Mouse (Mus musculus) G1E-ER4 (cell line): ENCODE results near the gene Doxl2. TPM values are rescaled to one million over a fixed set of nuclear protein-coding genes. Genes with fewer than 3 reads are reported as not detected.

Experiments
- GATA1 ChIP-seq: IDR thresholded peaks from one replicate; pipeline ENCODE4 v1.8.0; 2012; ENCODE audit warnings: low read length, inconsistent platforms
- polyA plus RNA-seq: library from polyadenylated mRNA; stranded (reverse); fragments of >175 nt; gene quantifications from 2 replicates; pipeline ENCODE4 v1.2.3, GENCODE M21; 2012

Doxl2 gene
- polyA plus RNA-seq = not detected in 2 replicates

- no peak for TF ChIP-seq GATA1
Measured at GRCm38 (mm10) chr6:48974663-48975062, at the start of gene Doxl2. Gene Doxl2 (plus strand): TSS chr6:48974963.

- no peak for TF ChIP-seq GATA1
Measured at GRCm38 (mm10) chr6:48929595-48929994, 45.2 kb upstream of the Doxl2 start, which contains the start of gene 1600015I10Rik. Gene 1600015I10Rik (plus strand): TSS chr6:48929895.

- TF ChIP-seq GATA1 = no peak
Measured at GRCm38 (mm10) chr6:48949596-48949995, 25.2 kb upstream of the Doxl2 start.

- no peak for TF ChIP-seq GATA1
Measured at GRCm38 (mm10) chr6:48950676-48951075, 24.1 kb upstream of the Doxl2 start.

GRCm38 (mm10) chr6:48951630-48952029 lies 23.1 kb upstream of the Doxl2 start:
- TF ChIP-seq GATA1 = no peak

- no peak for TF ChIP-seq GATA1
Measured at GRCm38 (mm10) chr6:48953220-48953619, 21.5 kb upstream of the Doxl2 start.

- no peak for TF ChIP-seq GATA1
Measured at GRCm38 (mm10) chr6:48954211-48954610, 20.6 kb upstream of the Doxl2 start.

GRCm38 (mm10) chr6:48954946-48955345 lies 19.8 kb upstream of the Doxl2 start:
- TF ChIP-seq GATA1 = no peak

- TF ChIP-seq GATA1 = no peak
Measured at GRCm38 (mm10) chr6:48956785-48957184, 18.0 kb upstream of the Doxl2 start.

- TF ChIP-seq GATA1 = no peak
Measured at GRCm38 (mm10) chr6:48958053-48958452, 16.7 kb upstream of the Doxl2 start.

GRCm38 (mm10) chr6:48967868-48968267 lies 6.9 kb upstream of the Doxl2 start:
- no peak for TF ChIP-seq GATA1

GRCm38 (mm10) chr6:48979616-48980015 lies 4.9 kb downstream of the Doxl2 start:
- TF ChIP-seq GATA1 = no peak

GRCm38 (mm10) chr6:48982305-48982704 lies 7.5 kb downstream of the Doxl2 start:
- TF ChIP-seq GATA1 = no peak

GRCm38 (mm10) chr6:48986444-48986990 lies 11.8 kb downstream of the Doxl2 start, which contains the start of gene Svs1:
Gene Svs1 (plus strand): TSS chr6:48986861.
- no peak for TF ChIP-seq GATA1

GRCm38 (mm10) chr6:48989971-48990370 lies 15.2 kb downstream of the Doxl2 start:
- TF ChIP-seq GATA1 = no peak

- no peak for TF ChIP-seq GATA1
Measured at GRCm38 (mm10) chr6:48991991-48992390, 17.2 kb downstream of the Doxl2 start.

- no peak for TF ChIP-seq GATA1
Measured at GRCm38 (mm10) chr6:48998186-48998585, 23.4 kb downstream of the Doxl2 start.

GRCm38 (mm10) chr6:48998796-48999195 lies 24.0 kb downstream of the Doxl2 start:
- TF ChIP-seq GATA1 = no peak
